Mouse (Mus musculus) forebrain, embryonic 15.5 days (tissue): ENCODE measurements around the gene E2f2. TPM values are rescaled to one million over a fixed set of nuclear protein-coding genes. Genes with fewer than 3 reads are reported as not detected.
A peak's percentile ranks its signal among the peaks of the same experiment; 100 is the strongest.

Source experiments
- ATAC-seq: fragments of 200-750 bp; cut with Nextera tagmentation; replicated peaks from 2 replicates; pipeline ENCODE4 v1.8.0; 2017; ENCODE audit warnings: mild to moderate bottlenecking, moderate TSS enrichment, moderate library complexity
- H3K27ac ChIP-seq: fragments of 300-500 bp; sonication (generic); replicated peaks from 2 replicates; pipeline ENCODE4 v1.5.1; 2015; ENCODE audit warnings: mild to moderate bottlenecking, inconsistent platforms
- H3K27me3 ChIP-seq: fragments of 300-500 bp; sonication (generic); 2 replicates; pipeline ENCODE4 v1.6.1; 2015; ENCODE audit warnings: inconsistent platforms
- H3K36me3 ChIP-seq: fragments of 300-500 bp; sonication (generic); 2 replicates; pipeline ENCODE4 v1.6.1; 2015; ENCODE audit warnings: mild to moderate bottlenecking, inconsistent platforms
- H3K4me1 ChIP-seq: fragments of 300-500 bp; sonication (generic); 2 replicates; pipeline ENCODE4 v1.6.1; 2015; ENCODE audit warnings: inconsistent platforms
- H3K4me2 ChIP-seq: fragments of 300-500 bp; sonication (generic); replicated peaks from 2 replicates; pipeline ENCODE4 v1.6.1; 2015; ENCODE audit warnings: mild to moderate bottlenecking, inconsistent platforms
- H3K4me3 ChIP-seq: fragments of 300-500 bp; sonication (generic); 2 replicates; pipeline ENCODE4 v1.5.1; 2015; ENCODE audit warnings: mild to moderate bottlenecking, inconsistent platforms
- H3K9ac ChIP-seq: fragments of 300-500 bp; sonication (generic); replicated peaks from 2 replicates; pipeline ENCODE4 v1.6.1; 2015; ENCODE audit warnings: mild to moderate bottlenecking, inconsistent platforms
- H3K9me3 ChIP-seq: fragments of 300-500 bp; sonication (generic); 2 replicates; pipeline ENCODE4 v1.6.1; 2016; ENCODE audit warnings: inconsistent platforms
- WGBS: fragments of 180-500 bp; shearing (Covaris S2); methylation state at CpG from one replicate; pipeline ENCODE4 v1.1.7; 2015; ENCODE audit warnings: mixed read lengths; 5-methylcytosine and 5-hydroxymethylcytosine counted together
- polyA plus RNA-seq: library from polyadenylated mRNA; unstranded; fragments of >200 nt; fragmentation: Nextera tagmentation; extraction: Ambion mirVana; gene quantifications from 2 replicates; pipeline ENCODE4 v1.2.1, GENCODE M21; 2015

The E2f2 gene
- polyA plus RNA-seq, 1 experiment from 2014 or later = 5.4 TPM

DNA sequence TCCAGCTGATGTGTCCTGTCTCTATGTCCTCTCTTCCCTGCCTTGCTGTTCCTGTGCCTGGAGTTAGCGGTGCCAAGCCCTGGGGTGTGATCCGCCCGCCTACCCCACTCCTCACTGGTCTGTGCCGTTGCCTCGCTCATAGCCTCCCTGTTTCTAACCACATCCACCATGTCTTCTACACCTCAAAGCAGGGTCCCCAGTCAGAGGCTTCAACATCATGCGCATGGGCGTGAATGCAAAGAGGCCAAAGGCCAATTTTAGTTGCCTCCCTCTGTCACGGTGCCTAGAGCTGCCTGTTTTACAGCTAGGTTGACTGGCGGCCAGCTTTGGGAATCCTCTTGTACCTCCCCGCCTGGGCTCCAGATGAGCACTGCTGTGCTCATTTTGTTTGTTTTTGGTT is 24.0 kb downstream of the E2f2 start:
- H3K9ac ChIP-seq = no peak overlapping the region
- no peak for ATAC-seq

DNA sequence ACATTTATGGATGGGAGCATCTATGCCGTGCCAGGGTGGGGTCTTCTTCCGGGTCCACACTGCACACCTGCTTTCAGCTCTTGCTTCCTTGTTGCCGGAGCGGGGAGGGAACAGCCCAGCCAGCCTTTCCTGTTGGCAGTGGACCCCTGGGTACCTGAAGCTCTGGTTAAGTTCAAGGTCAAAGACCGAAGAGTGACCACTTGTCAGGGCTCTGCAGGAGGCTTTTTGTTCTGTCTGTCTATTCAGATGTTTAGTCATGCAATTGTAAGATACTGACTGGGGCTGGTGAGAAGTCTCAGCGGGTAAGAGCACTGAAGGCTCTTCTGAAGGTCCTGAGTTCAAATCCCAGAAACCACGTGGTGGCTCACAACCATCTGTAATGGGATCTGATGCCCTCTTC is 26.7 kb downstream of the E2f2 start:
- Histone ChIP-seq H3K27ac (no peak overlapping the region), H3K9me3 (no peaks in the 10 kb centered on the region), H3K4me1 (no peaks in the 10 kb centered on the region), H3K36me3 (no peaks in the 10 kb centered on the region), H3K4me3 (no peak overlapping the region), H3K4me2 (no peak overlapping the region), H3K9ac (no peak overlapping the region), H3K27me3 (no peaks in the 10 kb centered on the region)
- WGBS = 76% methylated on average over 7 of the region's 7 CpGs
- no peak for ATAC-seq

More for the DNA sequence above, 24.0 kb downstream of the E2f2 start:
- no peaks in the 10 kb centered on the region for H3K9me3 ChIP-seq
- WGBS = 87% methylated on average over 10 of the region's 10 CpGs
- H3K27ac ChIP-seq = no peak overlapping the region
- no peak overlapping the region for H3K4me2 ChIP-seq
- H3K4me3 ChIP-seq = no peak overlapping the region
- no peaks in the 10 kb centered on the region for H3K4me1 ChIP-seq
- no peaks in the 10 kb centered on the region for H3K36me3 ChIP-seq
- H3K27me3 ChIP-seq = no peaks in the 10 kb centered on the region

DNA sequence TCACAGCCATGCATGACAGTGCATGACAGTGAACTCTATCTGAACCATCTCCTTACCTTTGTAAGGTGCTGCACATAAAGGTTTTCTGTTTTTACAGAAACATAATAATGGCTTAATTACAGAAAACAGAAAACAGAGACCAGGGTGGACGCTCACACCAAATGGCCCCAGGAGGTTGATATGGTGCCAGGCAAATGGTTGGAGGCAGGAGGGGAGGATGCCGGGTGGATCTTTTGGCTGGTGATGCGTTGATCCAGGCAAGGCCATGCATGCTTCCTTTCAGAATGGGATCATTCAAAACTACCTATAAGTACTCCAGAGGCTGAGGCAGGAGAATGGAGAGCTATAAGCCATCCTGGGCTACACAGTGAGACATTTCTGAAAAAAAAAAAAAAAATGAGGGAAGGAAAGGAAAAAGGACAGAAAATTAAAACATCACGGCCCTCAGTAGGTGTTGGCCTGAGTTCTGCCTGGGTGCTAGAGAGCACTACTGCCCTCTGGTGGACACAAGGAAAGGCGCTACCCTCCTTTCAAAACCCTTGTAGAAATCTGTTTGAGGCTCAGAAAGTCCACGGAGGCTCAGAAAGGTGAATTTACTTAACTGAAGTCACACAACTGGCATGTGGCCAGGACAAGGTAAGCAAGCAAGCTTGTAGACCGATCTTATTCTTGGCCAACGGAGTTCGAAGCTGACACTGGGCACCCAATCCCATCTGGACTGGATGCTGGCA is 27.5 kb downstream of the E2f2 start:
- Histone ChIP-seq H3K27me3 (no peaks in the 10 kb centered on the region), H3K9ac (no peak overlapping the region), H3K4me3 (no peak overlapping the region), H3K36me3 (no peaks in the 10 kb centered on the region), H3K4me1 (no peaks in the 10 kb centered on the region), H3K9me3 (no peaks in the 10 kb centered on the region), H3K27ac (no peak overlapping the region), H3K4me2 (no peak overlapping the region)
- 31% methylated on average over 9 of the region's 9 CpGs for WGBS
- no peak for ATAC-seq

DNA sequence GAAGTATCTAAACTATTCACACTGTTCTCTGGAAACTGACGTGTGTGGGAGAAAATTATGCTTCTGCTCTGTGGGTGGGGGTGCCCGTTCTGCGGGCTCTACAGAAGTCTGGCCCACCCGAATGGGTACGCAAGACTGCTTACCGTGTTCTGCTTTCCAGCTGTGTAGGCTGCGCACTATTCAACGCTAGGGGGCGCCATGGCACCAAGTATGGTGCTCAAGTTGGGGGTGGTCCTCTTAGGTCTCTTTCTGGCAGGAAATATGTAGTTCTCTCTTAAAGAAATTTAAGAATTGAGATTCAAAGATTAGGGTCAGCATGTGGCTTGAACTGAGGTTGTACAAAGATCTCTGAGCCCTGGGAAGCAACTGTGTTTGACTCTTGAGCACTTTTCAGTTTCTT is 30.3 kb downstream of the E2f2 start:
- no peak overlapping the region for H3K4me2 ChIP-seq
- H3K9ac ChIP-seq = no peak overlapping the region
- no peak for ATAC-seq
- H3K4me3 ChIP-seq = no peak overlapping the region
- WGBS = 3% methylated on average over 9 of the region's 9 CpGs
- peaks cover 11% of the 10 kb centered on the region for H3K4me1 ChIP-seq
- no peaks in the 10 kb centered on the region for H3K9me3 ChIP-seq
- H3K36me3 ChIP-seq = no peaks in the 10 kb centered on the region
- no peak overlapping the region for H3K27ac ChIP-seq
- H3K27me3 ChIP-seq = no peaks in the 10 kb centered on the region

DNA sequence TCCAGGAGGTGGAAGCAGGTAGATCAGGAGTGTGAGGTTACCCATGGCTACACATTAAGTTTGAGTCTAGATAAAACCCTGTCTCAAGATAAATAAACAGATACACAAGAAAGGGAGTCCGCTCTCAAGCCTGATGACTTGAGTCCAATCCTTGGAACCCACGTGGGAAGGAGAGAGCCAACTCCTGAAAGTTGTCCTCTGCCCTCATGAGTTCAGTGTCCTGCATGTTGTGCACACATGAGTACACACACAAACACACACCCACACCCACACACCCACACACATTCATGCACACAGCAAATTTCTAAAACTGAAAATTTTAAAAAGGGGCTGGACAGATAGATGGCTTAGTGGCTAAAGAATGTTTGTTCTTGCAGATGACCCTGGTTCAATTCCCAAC is 32.6 kb downstream of the E2f2 start:
- Histone ChIP-seq H3K27ac (no peak overlapping the region), H3K9ac (no peak overlapping the region), H3K4me1 (peaks cover 12% of the 10 kb centered on the region), H3K4me3 (no peak overlapping the region), H3K27me3 (no peaks in the 10 kb centered on the region), H3K4me2 (no peak overlapping the region), H3K9me3 (no peaks in the 10 kb centered on the region), H3K36me3 (no peaks in the 10 kb centered on the region)
- WGBS = 81% methylated on average over 2 of the region's 2 CpGs
- no peak for ATAC-seq

DNA sequence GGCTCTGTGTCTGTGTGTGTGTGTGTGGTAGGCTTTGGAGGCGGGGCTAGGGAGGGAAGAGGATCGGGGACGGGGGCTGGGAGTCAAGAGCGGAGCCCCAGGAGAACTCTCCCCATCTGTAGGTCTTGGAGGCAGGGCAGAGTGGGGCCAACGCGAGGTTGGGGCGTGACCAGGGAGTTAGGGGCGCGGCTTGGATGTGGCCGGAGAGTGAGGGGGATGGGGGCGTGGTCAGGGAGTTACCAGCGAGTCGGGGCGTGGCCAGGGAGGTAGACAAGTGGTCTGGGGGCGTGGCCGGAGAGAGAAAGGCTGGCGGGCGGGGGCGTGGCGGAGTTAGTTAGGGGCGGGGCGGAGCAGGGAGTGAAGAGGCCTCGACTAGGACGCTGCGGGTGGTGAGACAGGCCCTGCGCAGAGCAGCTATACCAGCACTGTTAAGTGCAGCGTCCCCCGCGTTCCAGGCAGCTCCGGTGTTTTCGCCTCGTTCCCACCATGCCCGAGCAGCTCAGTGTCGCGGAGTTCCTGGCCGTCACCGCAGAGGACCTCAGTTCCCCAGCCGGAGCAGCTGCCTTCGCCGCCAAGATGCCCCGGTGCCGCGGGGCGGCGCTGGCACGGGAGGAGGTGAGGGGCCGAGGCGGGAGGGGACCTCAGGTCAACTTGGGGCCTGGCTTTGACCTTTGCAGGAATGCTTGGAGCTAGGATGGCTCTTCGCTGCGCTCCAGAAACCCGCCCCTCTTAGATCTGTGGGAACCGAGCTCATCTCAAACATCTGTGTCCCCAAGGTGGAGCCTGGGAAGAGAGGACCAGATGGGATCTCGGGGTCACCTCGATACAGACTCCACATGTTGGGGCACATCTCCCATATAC is 34.1 kb downstream of the E2f2 start, which contains the start of gene Asap3:
TSS of gene Asap3 (plus strand) at position 333 of the 861 bp plus-strand sequence.
- peak within 1 kb of the TSS; percentile 55 for H3K4me3 ChIP-seq
- H3K27me3 ChIP-seq = no peaks in the 10 kb centered on the region
- H3K9me3 ChIP-seq = no peaks in the 10 kb centered on the region
- peak within 1 kb of the TSS; percentile 66 for H3K9ac ChIP-seq
- peak within 1 kb of the TSS; percentile 92 for H3K4me2 ChIP-seq
- H3K36me3 ChIP-seq = no peaks in the 10 kb centered on the region
- under 1% methylated on average over 49 of the region's 54 CpGs for WGBS
- peaks cover 12% of the 10 kb centered on the region for H3K4me1 ChIP-seq
- 0 out of 2 replicates have a peak within 1 kb of the TSS, but pooled peaks have one; percentile 6 for H3K27ac ChIP-seq
- ATAC-seq = peak; percentile 92

DNA sequence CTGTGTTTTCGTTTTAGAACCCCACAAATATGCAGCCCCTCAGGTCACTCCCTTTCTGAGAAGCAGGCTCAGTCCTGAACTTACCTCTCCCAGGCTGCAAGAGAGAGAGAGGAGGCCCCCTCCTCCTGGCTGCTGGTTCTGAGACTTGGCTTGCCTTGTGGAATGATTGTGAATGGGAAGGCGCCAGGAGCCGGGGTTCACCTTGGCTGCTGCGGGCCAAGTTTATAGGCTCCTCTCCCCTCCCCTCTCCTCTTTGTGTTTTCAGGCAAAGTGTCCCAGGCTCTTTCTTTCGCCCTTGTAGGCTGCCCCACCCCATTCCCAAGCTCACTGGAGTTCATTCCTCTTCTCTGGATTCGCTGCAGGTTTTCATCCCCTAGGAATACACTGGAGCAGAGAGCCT is 34.7 kb downstream of the E2f2 start:
- H3K27me3 ChIP-seq = no peaks in the 10 kb centered on the region
- H3K9me3 ChIP-seq = no peaks in the 10 kb centered on the region
- no peaks in the 10 kb centered on the region for H3K36me3 ChIP-seq
- peak overlapping the region; percentile 66 for H3K9ac ChIP-seq
- ATAC-seq = no peak
- H3K4me2 ChIP-seq = peak overlapping the region; percentile 92
- WGBS = 4% methylated on average over 6 of the region's 6 CpGs
- no peak overlapping the region for H3K27ac ChIP-seq
- H3K4me1 ChIP-seq = peaks cover 12% of the 10 kb centered on the region
- peak overlapping the region; percentile 55 for H3K4me3 ChIP-seq

DNA sequence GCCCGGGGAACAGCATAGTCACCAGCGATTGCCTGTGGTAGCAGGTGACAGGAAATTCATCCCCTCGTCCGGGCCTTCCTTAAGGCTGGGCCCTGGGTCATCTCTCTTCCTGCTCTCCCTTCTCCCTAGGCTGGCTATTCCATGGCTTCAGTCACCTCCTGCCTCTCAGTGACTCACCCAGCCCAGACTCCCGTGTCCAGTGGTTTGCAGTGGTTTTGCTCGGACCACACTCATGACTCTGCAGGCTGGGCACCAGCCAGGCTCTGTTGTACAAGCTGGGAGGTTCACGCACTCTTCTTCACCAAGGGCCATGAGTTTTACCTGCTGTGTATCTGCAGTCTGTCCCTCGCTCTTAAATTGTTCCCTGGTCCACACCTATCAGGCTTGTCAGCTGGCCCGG is 38.7 kb downstream of the E2f2 start:
- Histone ChIP-seq H3K27me3 (no peaks in the 10 kb centered on the region), H3K4me3 (no peak overlapping the region), H3K9me3 (no peaks in the 10 kb centered on the region), H3K9ac (no peak overlapping the region), H3K4me2 (no peak overlapping the region), H3K36me3 (no peaks in the 10 kb centered on the region), H3K27ac (no peak overlapping the region), H3K4me1 (peaks cover 12% of the 10 kb centered on the region)
- 86% methylated on average over 9 of the region's 9 CpGs for WGBS
- no peak for ATAC-seq

DNA sequence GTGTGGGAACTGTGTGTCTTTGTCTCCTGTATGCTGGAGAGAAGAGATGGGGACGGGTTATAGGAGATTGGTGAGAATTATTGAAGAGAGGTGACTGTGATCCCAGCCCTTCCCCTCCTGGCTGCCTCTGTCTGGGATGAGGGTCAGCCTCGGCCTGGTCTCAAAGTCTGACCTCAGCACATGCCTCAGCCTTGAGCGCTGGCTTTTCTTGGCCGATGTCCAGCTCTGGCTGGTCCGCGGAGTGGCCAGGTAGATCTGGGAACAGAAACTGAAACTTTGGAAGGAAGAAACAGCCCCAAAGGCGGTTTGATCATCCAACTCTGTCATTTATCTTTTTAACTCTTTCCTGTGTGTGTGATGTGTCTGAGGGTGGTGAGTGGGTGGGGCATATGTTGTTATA is 41.4 kb downstream of the E2f2 start:
- no peak overlapping the region for H3K4me2 ChIP-seq
- H3K4me1 ChIP-seq = peaks cover 6% of the 10 kb centered on the region
- no peaks in the 10 kb centered on the region for H3K36me3 ChIP-seq
- no peak overlapping the region for H3K27ac ChIP-seq
- no peak for ATAC-seq
- H3K4me3 ChIP-seq = no peak overlapping the region
- WGBS = 73% methylated on average over 7 of the region's 7 CpGs
- H3K9me3 ChIP-seq = no peaks in the 10 kb centered on the region
- H3K27me3 ChIP-seq = no peaks in the 10 kb centered on the region
- no peak overlapping the region for H3K9ac ChIP-seq

DNA sequence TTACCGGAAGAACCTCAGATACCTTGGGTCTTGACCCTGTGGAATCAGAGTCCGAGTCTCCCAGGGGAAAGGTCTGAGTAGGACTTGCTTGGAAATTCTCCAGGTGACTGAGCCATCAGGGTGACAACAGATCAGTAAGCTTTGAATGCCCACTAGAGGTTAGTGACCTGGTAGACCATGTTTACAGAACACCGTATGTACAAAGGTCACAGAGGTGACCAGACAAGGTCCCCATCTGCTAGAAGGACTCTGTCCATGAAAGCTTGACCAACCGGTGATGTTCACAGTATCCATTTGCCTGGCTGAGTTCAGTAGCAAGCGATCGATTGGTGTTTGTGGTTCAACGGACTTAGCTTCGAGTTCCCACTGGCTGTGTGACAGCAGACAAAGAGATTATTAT is 42.6 kb downstream of the E2f2 start:
- Histone ChIP-seq H3K36me3 (no peaks in the 10 kb centered on the region), H3K4me3 (no peak overlapping the region), H3K27ac (no peak overlapping the region), H3K4me1 (peaks cover 10% of the 10 kb centered on the region), H3K27me3 (no peaks in the 10 kb centered on the region), H3K9ac (no peak overlapping the region), H3K4me2 (no peak overlapping the region), H3K9me3 (no peaks in the 10 kb centered on the region)
- ATAC-seq = no peak
- 86% methylated on average over 8 of the region's 8 CpGs for WGBS

DNA sequence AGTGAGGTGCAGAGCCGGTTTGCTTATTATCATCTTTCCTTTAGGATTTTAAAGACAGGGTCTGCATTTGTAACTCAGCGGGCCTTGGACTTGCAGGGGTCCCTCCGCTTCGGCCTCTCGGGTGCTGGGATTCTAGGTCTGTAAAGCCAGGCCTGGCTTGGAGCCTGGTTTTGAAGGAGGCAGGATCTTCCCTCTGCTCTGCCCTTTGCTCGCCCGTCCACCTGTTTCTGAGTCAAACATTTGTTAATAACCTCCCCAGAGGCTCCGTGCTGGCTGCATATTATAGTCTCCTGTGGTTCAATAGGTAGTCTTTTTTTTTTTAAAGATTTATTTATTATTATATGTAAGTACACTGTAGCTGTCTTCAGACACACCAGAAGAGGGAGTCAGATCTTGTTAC is 43.4 kb downstream of the E2f2 start:
- Histone ChIP-seq H3K9ac (no peak overlapping the region), H3K27ac (no peak overlapping the region), H3K9me3 (no peaks in the 10 kb centered on the region), H3K4me3 (no peak overlapping the region), H3K4me2 (no peak overlapping the region), H3K36me3 (no peaks in the 10 kb centered on the region), H3K27me3 (no peaks in the 10 kb centered on the region), H3K4me1 (peaks cover 10% of the 10 kb centered on the region)
- ATAC-seq = no peak
- 88% methylated on average over 8 of the region's 8 CpGs for WGBS

DNA sequence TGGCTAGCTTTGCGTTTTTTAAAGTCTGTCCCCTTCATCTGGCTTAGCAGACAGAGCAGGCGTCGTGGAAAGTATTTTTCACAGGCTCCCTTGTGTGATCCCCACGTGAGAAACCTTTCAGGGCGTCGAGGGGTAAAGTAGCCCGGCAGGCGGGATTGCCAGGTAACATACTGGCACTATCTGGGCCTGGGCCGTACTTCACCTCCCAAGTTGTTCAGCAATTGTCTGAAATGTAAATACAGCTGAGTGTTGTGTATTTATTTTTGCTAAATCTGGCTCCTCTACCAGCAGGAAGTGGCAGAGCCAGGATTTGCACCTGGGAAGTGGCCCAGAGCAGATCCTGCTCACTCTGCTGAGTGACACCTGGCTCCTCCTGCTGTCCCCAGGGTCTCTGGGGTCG is 44.9 kb downstream of the E2f2 start:
- no peak overlapping the region for H3K9ac ChIP-seq
- WGBS = 65% methylated on average over 10 of the region's 10 CpGs
- no peaks in the 10 kb centered on the region for H3K27me3 ChIP-seq
- no peak overlapping the region for H3K27ac ChIP-seq
- H3K4me3 ChIP-seq = no peak overlapping the region
- peaks cover 10% of the 10 kb centered on the region for H3K4me1 ChIP-seq
- no peak for ATAC-seq
- H3K9me3 ChIP-seq = no peaks in the 10 kb centered on the region
- H3K4me2 ChIP-seq = no peak overlapping the region
- no peaks in the 10 kb centered on the region for H3K36me3 ChIP-seq
